Mouse (Mus musculus) ES-CJ7 (cell line): Measurements from ENCODE around the gene Eef1akmt3.
"Not testable (repeated sequence)": the region's sequence is repeated elsewhere in the genome, so short reads cannot be mapped to it uniquely, and the experiment has no call there.

Experiments used
- DNase-seq: peaks from one replicate; pipeline ENCODE4 v3.0.0; 2011; ENCODE audit warnings: low read depth, low spot score

The Eef1akmt3 gene

DNA sequence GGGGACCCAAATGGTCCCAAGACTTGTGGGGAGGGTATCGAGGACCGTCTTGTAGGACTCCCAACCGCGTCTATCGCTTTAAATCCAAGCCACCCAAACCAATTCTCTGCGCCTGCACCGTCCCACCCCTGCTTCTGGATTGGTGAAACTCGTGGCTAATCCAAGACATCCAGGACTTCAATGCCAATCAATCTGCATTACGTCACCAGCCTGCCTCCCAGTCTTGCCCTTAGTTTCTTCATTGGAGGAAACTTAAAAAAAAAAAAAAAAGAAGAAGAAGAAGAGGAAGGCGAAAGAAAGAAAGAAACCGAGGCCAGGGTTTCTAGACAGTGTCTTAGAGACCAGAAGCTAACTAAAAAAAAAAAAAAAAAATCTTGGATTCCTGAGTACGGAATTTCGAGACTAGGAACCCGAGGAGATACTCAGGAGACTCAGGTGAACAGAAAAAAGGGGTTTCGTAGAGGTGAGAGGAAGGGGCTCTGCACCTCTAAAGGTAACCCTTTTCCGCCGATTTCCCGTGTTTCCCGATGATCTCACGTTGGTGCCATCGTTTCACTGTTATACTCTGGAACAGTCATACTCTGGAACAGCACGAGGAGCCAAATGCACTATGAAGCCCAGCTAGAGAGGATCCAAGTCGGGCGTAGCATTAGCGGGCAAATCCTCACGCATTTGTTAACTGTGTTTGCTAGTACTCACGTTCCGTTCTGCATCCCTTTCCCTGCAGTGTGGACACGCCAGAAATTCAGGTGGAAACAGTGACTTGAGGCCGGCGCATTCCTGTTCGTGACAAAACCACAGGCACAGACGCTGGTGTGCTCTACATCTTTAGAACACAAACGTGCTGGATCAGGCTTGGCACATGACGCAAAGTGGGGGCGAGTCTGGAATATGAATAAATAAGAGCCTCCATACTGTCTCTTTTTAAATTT is 29.1 kb upstream of the Eef1akmt3 start, which contains the start of gene Tspan31:
Gene Tspan31, minus strand, starts transcription at position 75 of the 932 bp plus-strand sequence.
- DNase-seq: peak; percentile 98

DNA sequence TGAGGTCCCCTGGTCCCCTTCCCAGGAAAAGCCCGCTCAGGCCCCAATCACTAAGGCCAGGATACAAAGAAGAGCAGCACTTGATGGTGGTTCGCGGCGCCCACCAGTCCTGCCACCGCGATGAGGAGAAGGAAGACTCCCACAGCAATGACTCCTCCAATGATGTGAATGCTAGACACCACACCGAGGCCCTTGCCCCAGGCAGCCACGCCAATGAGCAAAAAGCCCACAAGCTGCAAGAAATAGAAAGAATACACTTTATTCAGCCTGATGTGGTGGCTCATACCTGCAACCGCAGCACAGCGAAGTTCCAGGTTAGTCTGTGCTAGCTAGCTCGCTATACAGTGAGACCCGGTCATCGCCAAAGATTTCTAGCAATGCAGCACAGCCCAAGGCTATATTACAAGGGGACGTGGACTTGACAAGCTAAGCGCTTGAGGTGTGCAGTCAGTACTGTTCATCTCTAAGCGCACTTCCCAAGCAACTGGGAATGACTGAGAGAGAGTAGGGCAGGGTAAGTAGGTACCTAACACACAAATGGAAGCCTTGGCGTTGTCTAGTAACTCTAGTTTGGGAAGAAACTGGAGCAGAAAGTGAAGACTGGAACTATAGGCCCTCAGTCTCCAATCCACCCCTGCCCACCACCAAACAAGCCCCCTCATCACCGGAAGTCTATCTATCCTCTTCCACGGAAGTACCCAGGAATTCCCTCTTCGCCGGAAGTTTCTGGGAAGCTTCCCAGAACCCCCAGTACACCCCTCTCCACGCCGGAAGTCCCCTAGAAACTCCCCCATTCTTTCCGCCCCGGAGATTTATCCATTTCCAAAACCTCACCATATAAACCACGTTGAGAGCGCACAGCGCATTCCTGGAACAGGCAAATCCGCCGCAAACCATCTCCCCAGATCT is 28.2 kb upstream of the Eef1akmt3 start:
- peak; percentile 75 for DNase-seq

DNA sequence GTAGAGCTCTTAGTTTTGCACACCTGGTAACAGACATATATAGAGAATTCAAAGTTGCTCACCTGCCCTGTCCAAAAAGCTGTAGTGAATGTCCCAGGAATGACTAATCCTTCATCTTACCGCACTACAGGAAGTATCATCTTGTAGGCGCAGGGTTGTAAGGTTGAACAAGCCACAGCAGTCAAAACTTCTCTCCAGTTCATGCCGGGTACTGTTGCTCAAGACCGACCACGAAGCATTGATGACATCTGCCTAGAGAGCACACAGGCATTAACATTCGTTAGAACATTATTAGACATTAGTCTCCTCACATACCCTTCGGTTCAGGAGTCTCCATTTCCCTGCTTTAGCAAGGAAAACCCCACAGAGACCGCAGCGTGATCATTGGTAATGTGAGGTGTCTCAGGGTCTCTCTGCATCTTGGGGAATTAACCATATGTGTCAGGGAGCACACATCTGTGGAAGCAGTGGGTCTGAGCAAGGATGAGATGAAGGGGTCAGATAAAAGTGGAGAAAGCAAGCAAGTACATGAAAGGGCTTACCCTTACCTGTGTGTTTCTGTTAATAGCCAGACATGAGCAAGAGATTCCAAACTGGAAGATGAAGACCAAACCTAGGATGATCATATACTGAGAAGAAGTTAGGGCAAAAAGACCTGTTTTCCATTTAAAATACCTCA is 27.2 kb upstream of the Eef1akmt3 start:
- no peak for DNase-seq

DNA sequence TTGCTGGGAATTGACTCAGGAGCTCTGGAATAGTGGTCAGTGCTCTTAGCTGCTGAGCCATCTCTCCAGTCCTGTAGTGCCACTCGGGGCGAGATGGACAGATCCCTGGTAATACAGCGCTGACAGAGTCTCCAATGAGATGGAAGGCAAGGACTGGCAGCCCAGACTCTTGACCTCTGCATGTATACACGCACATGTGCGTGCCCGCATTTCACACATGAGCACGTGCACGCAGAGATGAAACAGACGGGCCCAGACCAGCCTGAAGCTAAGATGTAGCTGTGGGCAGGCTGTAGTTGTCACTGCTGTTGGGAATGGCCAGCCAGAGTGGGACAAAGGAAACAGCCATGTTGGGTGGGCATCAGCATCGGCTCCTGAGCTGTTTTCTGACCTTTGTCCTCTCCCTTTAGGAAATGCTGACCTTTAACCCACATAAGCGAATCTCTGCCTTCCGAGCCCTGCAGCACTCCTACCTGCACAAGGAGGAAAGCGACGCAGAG is 25.3 kb upstream of the Eef1akmt3 start:
- DNase-seq: no peak

DNA sequence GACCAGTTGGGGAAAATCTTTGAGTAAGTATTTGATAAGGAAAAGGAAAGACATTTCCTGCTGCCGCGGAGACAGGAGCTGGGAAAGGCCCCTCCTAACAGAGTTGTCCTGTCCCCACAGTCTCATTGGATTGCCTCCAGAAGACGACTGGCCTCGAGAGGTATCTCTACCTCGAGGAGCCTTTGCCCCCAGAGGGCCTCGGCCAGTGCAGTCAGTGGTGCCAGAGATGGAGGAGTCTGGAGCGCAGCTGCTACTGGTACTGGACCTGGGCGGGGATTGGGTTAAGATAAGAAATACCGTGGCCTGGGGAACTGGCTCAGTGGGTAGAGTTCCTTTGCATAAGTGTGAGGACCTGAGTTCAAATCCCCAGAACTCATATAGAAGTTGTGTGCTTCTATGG is 24.7 kb upstream of the Eef1akmt3 start:
- DNase-seq: no peak

DNA sequence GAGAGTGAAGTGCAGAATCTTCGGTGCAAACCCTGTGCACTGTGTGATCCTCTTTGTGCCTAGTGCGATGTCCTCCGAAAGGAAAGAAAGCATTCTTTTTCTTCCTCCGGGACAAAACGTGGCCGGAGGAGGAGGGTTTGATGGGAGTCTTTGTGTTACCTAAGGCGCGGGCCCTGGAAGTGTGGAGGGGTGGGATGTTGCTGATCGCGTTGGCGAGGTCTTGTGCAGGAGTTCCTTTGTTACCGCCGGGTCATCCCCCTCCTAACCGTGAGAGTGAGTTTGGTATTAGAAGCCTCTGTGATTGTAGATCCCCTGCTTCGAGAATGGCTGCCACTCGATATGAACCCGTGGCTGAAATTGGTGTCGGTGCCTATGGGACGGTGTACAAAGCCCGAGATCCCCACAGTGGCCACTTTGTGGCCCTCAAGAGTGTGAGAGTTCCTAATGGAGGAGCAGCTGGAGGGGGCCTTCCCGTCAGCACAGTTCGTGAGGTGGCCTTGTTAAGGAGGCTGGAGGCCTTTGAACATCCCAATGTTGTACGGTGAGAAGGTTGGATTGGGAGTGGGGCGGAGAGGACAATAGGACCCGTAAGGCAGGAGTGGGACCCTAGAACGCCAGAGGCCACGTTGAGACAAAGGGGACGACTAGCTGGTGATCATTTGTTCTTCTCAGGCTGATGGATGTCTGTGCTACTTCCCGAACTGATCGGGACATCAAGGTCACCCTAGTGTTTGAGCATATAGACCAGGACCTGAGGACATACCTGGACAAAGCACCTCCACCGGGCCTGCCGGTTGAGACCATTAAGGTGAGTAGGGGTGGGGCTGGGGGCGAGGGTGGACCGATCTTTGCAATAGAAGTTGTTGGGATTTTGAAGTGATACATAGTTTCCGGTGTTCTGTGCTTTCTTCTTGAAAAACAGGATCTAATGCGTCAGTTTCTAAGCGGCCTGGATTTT is 22.9 kb upstream of the Eef1akmt3 start:
- no peak for DNase-seq

DNA sequence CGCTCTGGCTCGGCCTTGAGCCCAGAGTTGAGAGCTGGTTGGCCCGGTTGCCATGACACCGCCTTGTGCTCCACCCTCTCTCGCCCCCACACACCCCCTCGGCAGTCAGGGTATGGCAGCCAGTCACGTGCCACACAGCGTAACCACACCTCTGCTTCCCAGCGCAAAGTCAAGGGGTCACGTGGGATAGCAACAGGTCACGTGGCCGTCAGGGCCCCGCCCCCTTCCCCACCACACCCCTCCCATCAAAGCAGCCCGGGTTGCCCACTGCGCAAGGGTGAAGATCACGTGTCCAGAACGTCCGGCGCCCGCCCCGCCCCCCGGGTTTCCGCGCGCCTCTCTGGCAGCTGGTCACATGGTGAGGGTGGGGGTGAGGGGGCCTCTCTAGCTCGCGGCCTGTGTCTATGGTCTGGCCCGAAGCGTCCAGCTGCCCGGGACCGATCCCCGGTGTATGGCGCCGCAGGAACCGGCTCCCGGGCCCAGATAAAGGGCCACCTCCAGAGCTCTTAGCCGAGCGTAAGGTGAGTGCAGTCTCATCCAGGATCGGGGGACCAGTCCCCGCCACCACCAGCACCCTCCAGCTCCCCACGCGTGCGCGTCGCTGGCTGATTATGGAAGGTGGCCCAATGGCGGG is 22.0 kb upstream of the Eef1akmt3 start, which contains the start of gene Cdk4:
Gene Cdk4, plus strand, starts transcription at position 296 of the 634 bp plus-strand sequence.
- peak; percentile 100 for DNase-seq

DNA sequence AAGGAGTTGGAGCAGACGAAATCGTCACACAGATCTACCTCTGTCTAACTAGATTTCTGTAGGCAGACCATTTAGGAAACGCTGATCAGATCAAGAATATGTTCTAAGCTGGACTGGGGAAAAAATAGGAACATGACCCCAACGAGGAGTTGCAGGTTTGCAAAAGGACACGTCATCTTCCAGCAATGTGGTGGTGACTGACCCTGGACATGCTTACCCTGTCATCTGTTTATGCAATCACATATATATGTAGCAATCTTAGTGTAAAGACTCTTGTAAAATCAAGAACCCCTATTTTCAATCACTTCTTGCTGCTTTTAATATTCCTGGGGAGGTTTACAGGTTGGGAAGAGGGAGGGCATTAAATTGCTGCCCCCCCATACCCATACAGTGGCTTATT is 21.2 kb upstream of the Eef1akmt3 start:
- no peak for DNase-seq

DNA sequence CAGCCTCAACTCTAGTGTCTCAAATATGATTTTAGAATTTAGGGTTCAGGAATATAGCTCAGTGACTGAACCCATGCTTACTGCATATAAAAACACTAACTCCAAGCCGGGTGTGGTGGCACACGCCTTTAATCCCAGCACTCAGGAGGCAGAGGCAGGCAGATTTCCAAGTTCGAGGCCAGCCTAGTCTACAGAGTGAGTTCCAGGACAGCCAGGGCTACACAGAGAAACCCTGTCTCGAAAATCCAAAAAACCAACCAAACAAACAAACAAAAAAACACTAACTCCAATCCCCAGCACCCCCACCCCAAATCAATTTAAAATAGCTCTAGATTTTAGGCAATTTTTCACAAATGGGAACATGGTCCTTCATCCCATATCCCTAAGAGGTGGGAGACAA is 20.8 kb upstream of the Eef1akmt3 start:
- DNase-seq: not testable (repeated sequence)

DNA sequence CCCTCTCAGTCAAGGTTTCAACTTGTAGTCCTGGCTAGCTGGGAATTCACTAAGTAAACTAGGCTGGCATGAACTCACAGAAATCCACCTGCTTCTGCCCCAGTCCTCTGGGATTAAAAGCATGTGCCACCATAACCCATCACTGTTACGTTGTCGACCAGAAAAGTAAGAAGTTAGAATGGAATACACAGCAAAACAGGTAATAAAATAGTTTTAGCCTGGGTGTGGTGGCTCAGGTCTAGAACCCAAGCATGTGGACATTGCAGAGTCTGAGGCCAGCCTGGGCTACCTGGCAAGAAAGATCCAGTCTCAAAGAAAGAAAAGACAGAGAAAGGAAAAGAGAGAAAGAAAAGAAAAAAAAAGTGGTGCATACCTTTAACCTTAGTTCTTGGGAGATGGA is 20.2 kb upstream of the Eef1akmt3 start:
- DNase-seq: no peak

DNA sequence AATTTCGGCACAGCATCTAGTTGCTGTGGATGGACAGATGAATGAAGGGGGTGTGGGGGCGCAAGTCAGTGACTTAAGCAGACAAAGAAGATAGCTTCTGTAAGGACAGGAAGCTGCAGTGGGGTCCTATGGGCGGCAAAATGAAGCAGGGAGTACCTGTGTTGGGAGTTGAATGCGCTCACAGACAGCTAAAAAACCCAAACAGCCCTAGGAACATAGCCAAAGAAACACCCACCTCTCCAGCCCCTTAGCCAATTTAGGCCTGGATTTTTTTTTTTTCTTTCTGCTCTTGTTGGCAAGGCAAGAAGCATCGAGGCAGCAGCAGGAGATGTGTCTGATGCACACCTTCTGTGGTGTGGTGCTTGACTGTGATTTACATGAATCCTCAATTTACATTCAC is 19.8 kb upstream of the Eef1akmt3 start:
- DNase-seq: no peak

DNA sequence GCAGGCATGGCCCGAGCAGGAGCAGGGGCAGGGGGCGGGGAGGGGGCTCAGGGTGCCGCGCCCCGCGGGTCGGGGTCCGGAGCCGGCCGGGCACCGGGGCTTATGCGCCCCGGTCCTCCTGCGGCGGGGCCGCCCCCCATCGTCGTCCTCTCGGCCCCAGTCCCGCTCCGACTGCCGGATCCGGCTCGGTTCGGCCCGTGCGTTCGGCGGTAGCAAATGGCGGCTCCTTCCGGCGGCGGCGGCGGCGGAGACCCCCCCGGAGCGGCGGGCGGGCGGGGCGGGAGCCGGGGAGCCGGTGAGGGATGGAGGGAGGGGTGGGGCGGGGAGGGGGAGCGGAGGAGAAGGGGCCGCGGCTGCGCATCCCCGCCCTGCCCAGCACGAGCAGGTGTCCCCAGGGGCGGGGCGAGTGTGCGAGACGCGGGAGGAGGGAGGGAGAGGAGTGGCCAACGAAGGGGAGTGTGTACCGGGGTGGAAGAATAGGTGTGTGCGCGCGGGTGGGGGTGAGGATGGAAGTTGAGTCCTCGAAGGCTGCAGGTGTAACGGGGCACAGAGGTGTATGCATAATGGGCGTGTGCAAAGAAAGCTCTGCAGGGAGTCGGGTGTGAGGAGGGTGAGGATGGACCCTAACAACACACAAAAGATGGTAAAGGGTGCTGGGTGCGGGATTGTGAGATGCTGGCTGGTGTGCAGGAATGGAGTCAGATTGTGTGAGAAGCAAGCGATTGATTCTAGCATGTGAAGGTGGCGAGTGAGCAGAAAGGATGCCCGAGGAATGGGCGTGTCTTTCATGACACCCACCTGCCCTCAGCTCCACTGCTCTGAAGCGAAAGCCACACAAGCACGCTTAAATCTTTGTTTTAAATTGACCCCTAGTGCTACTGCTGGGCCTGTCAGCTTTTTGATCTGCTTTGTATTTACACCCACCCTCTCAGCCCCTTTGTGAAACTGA is 18.9 kb upstream of the Eef1akmt3 start, which contains the start of gene March9:
Gene March9, minus strand, starts transcription at position 217 of the 949 bp plus-strand sequence.
- peak; percentile 81 for DNase-seq

DNA sequence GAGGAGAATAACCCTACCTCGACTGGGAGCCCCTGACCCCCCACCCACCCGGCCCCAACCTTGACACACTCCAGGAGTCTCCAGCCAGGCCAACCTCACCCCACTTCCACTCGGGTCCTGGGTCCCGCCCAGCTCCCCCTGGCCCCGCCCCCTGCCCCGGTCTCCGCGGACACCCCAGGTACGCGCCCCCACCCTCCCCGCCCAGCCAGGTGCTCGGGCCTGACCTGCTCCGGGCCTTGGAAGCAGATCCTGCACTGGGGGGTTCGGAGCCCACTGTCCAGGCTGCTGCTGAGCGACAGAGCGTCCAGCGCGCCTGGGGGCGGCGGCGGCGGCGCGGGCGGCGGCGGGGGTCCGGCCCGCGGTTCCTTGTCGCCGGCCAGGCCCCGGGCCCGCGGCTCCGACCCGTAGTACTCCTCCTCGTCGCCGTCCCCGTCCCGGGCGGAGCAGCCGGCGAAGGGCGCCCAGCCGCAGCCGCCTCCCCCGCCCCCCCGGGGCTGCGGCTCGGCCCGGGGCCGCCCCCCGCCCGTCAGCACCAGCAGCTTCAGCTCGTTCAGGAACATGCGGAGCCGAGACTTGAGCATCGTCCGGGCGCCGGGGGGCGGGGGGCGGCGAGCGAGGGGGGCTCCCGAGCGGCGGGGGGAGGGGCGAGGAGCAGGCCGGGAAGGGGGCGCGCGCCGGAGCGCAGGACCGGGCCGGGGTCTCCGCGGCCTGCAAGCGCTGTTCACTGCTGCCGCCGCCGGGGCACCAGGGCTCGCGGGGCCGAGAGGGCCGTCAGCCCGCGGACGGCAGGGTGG is 18.1 kb upstream of the Eef1akmt3 start:
- no peak for DNase-seq

DNA sequence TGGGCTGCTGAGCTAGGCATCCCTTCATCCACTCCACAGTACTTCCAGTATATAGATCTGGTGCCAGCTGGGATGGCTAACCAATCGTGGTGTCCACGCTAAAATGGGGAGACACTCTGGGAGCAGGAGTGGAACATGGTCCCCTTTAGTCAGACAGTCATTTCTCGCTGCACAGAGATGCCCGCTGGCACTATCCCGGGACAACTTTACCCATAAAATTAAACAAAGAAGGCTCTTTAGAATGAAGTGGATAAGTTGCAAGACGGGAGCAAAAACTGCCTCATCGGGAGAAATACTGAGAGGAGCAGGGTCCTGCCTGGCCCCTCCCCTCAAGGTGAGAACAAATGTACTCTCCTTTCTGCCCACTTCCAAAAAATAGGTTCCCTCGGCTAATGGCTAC is 17.4 kb upstream of the Eef1akmt3 start:
- DNase-seq: no peak

DNA sequence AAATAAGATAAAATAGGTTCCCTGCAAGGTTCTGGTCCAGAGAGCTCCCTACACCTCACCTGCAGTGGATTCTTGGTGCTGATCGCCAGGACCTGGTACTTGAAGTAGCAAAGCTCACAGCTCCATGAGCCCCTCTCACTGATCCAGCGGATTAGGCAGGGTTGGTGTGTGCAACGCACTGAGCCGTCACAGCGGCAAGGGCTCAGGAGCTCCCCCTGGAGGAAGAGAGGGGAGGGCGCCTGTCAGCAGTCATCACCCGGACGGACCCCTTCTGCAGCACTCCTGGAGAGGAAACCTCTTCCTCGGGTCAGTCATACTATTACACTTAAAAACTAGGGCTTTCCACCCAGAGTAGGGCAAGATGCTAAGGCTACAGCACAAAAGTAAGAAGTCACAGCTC is 16.8 kb upstream of the Eef1akmt3 start:
- DNase-seq: peak; percentile 86

DNA sequence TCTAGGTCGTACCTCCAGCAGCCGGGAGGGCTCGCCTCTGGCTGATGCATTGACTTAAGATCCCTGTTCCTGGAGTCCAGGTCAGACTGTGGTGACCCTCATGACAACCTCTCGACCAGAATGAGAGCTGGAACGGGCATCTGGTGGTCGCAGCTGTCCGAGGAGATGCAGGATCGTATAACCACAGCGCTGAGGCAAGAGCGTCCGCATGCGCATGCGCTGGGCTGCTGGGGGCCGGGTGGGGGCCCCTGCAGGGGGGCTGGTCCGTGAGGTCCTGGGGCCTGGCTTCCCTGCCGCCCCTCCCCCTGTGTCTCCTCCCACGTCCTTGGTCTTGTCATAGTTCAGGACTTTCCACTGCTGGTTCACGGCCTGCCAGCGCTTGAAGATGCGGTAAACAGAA is 15.2 kb upstream of the Eef1akmt3 start:
- DNase-seq: no peak

DNA sequence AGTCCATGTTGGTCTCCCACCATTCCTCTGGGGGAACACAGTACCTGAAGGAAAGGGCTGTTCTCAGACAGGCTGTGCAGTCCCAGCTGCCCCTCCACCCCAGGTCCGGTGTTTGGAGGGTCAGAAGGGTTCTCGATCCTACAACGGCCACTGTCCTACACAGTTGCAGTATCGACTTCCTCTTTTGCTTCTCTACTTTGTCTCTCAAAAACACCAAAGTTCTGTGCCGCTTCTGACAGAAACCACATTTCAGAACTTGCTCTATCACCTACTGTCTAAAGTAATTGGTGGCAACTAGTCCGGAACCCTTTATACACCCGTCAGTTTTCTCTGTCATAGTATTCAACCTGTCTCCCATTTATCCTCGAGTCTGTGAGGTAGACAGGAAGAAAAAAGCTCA is 14.1 kb upstream of the Eef1akmt3 start:
- no peak for DNase-seq

DNA sequence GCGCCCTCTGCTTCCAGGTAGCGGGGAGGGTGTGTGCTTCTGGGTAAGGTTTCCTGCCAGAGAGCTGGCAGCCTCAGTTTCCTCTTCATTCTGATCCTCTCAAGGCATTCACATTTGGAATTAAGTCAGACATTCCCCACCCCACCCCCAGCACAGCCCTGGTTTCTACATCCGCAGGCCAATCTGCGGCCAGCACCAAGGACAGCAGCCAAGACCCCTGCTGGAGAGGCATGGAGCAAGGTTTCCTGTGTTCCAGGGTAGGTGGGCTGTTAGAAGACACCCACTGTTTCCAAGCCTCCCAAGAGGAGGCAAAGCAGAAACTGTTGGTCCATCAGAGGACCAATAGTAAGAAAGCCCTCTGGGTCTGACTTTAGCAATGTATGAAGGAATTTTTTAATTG is 13.3 kb upstream of the Eef1akmt3 start:
- no peak for DNase-seq
